ENCODE assay signal across 18 mouse cellular contexts in the genomic region with DNA sequence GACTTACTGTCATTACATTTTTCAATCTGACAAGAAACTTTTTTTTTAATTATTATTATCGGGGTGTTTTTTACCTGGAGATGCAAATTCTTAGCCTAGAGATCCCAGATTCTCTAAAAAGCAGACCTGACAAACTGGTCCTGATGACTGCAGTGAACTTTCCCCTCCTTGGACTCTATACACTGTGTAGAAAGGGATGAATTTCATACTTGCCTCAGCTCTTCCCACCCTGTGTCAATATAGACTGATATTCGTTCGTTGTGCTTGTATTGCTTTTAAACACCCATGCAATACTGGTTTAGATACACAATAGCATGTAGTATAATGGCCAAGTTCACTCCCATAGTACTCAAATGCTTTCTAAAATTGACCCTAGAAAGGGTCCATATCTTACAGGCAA.
DNase-seq lines count a peak whose midpoint lies in the region; ATAC-seq and TF ChIP-seq lines count a peak whose summit lies in the region.
"Had no signal": no experiment of that assay in that cellular context is flagged by ENCODE, and none has a peak within 500 bp of the region (broad histone marks: within the 10 kb centered on the region; RNA-seq: fewer than 3 reads in every experiment).

No protein-coding gene starts in this region.

- H3K36me3 ChIP-seq in intestine, embryonic 16.5 days (ENCODE audit: control insufficient read depth, insufficient read depth, low read length), result no peaks in the 10 kb centered on the region
- H3K36me3 ChIP-seq in intestine, embryonic 15.5 days, result no peaks in the 10 kb centered on the region
- no peaks in the 10 kb centered on the region for H3K36me3 ChIP-seq in stomach, postnatal 0 days (ENCODE audit: control insufficient read depth, insufficient read depth, low read length)
- H3K36me3 ChIP-seq in heart, embryonic 12.5 days, result no peaks in the 10 kb centered on the region
- H3K36me3 ChIP-seq: embryonic facial prominence, embryonic 10.5 days; embryonic facial prominence, embryonic 12.5 days; forebrain, embryonic 15.5 days had no signal

- WGBS in intestine, embryonic 16.5 days, result 76% methylated on average over 3 of the region's 3 CpGs
- 66% methylated on average over 3 of the region's 3 CpGs for WGBS in intestine, embryonic 15.5 days
- 48% methylated on average over 3 of the region's 3 CpGs for WGBS in large intestine, adult 2 months
- 68% methylated on average over 3 of the region's 3 CpGs for WGBS in stomach, postnatal 0 days
- 86% methylated on average over 3 of the region's 3 CpGs for WGBS in heart, embryonic 12.5 days

- no peaks in the 10 kb centered on the region for H3K4me1 ChIP-seq in intestine, embryonic 16.5 days (ENCODE audit: control insufficient read depth, insufficient read depth, low read length)
- H3K4me1 ChIP-seq in intestine, embryonic 15.5 days (replicated peaks), result no peaks in the 10 kb centered on the region
- H3K4me1 ChIP-seq in stomach, postnatal 0 days (replicated peaks; ENCODE audit: control insufficient read depth, insufficient read depth), result no peaks in the 10 kb centered on the region
- no peaks in the 10 kb centered on the region for H3K4me1 ChIP-seq in heart, embryonic 12.5 days (replicated peaks)
- H3K4me1 ChIP-seq: embryonic facial prominence, embryonic 10.5 days; embryonic facial prominence, embryonic 12.5 days; forebrain, embryonic 13.5 days; forebrain, embryonic 15.5 days had no signal

- TF ChIP-seq CTCF in stomach, postnatal 0 days (IDR thresholded peaks at IDR 0.05; ENCODE audit: low read depth), result no peak

- H3K4me3 ChIP-seq in intestine, embryonic 16.5 days (ENCODE audit: low read length), result no peak overlapping the region
- H3K4me3 ChIP-seq in intestine, embryonic 15.5 days (replicated peaks), result no peak overlapping the region
- H3K4me3 ChIP-seq in stomach, postnatal 0 days (ENCODE audit: low read depth, low read length), result no peak overlapping the region
- H3K4me3 ChIP-seq in heart, embryonic 12.5 days, result no peak overlapping the region
- H3K4me3 ChIP-seq: embryonic facial prominence, embryonic 10.5 days; embryonic facial prominence, embryonic 12.5 days; forebrain, embryonic 13.5 days; forebrain, embryonic 15.5 days had no signal

- H3K27me3 ChIP-seq in intestine, embryonic 16.5 days (replicated peaks; ENCODE audit: control insufficient read depth, insufficient read depth, low read length), result no peaks in the 10 kb centered on the region
- no peaks in the 10 kb centered on the region for H3K27me3 ChIP-seq in intestine, embryonic 15.5 days (replicated peaks)
- H3K27me3 ChIP-seq in stomach, postnatal 0 days (ENCODE audit: control insufficient read depth, insufficient read depth, low read length), result no peaks in the 10 kb centered on the region
- no peaks in the 10 kb centered on the region for H3K27me3 ChIP-seq in heart, embryonic 12.5 days (replicated peaks)
- H3K27me3 ChIP-seq: embryonic facial prominence, embryonic 12.5 days; forebrain, embryonic 13.5 days; forebrain, embryonic 15.5 days had no signal

- no peak overlapping the region for H3K4me2 ChIP-seq in intestine, embryonic 16.5 days (ENCODE audit: low read depth, low read length)
- H3K4me2 ChIP-seq in intestine, embryonic 15.5 days (replicated peaks), result no peak overlapping the region
- no peak overlapping the region for H3K4me2 ChIP-seq in stomach, postnatal 0 days (replicated peaks; ENCODE audit: low read depth)
- H3K4me2 ChIP-seq in heart, embryonic 12.5 days, result no peak overlapping the region
- H3K4me2 ChIP-seq: embryonic facial prominence, embryonic 12.5 days; forebrain, embryonic 13.5 days; forebrain, embryonic 15.5 days had no signal

- DNase-seq in large intestine, adult 2 months (ENCODE audit: low read depth, low spot score), result peak; percentile 10
- no peak for DNase-seq in stomach, postnatal 0 days (ENCODE audit: low spot score)
- DNase-seq: adrenal gland, adult 2 months; adrenal gland, postnatal 14 days; adrenal gland, postnatal 36 days; cerebellum, adult 11-12 months; cerebellum, adult 2 months; cerebellum, adult 9-10 months; cerebellum, postnatal 10 days; cerebellum, postnatal 25 days; forebrain, postnatal 0 days had no signal

- H3K9ac ChIP-seq in intestine, embryonic 16.5 days (ENCODE audit: low read depth, low read length), result no peak overlapping the region
- no peak overlapping the region for H3K9ac ChIP-seq in intestine, embryonic 15.5 days
- no peak overlapping the region for H3K9ac ChIP-seq in stomach, postnatal 0 days (ENCODE audit: low read length)
- no peak overlapping the region for H3K9ac ChIP-seq in heart, embryonic 12.5 days
- H3K9ac ChIP-seq: embryonic facial prominence, embryonic 12.5 days; forebrain, embryonic 13.5 days; forebrain, embryonic 15.5 days; forebrain, postnatal 0 days had no signal

- H3K27ac ChIP-seq in intestine, embryonic 16.5 days (ENCODE audit: low read length), result no peak overlapping the region
- H3K27ac ChIP-seq in intestine, embryonic 15.5 days, result no peak overlapping the region
- H3K27ac ChIP-seq in stomach, postnatal 0 days (replicated peaks), result no peak overlapping the region
- H3K27ac ChIP-seq in heart, embryonic 12.5 days (ENCODE audit: poor library complexity, severe bottlenecking), result no peak overlapping the region
- H3K27ac ChIP-seq: embryonic facial prominence, embryonic 10.5 days; embryonic facial prominence, embryonic 12.5 days; forebrain, embryonic 13.5 days; forebrain, embryonic 15.5 days had no signal

- no peaks in the 10 kb centered on the region for H3K9me3 ChIP-seq in intestine, embryonic 16.5 days (ENCODE audit: control insufficient read depth, low read length)
- H3K9me3 ChIP-seq in intestine, embryonic 15.5 days, result no peaks in the 10 kb centered on the region
- H3K9me3 ChIP-seq in stomach, postnatal 0 days (ENCODE audit: control insufficient read depth, low read length), result no peaks in the 10 kb centered on the region
- H3K9me3 ChIP-seq in heart, embryonic 12.5 days (replicated peaks), result no peaks in the 10 kb centered on the region
- H3K9me3 ChIP-seq: embryonic facial prominence, embryonic 10.5 days; embryonic facial prominence, embryonic 12.5 days; forebrain, embryonic 13.5 days; forebrain, embryonic 15.5 days had no signal

- peak; percentile 70 for ATAC-seq in intestine, embryonic 16.5 days
- no peak for ATAC-seq in intestine, embryonic 15.5 days
- ATAC-seq in stomach, postnatal 0 days (ENCODE audit: low FRiP score, low TSS enrichment), result peak; percentile 95
- no peak for ATAC-seq in heart, embryonic 12.5 days (ENCODE audit: insufficient number of reproducible peaks, low FRiP score)
- ATAC-seq: forebrain, embryonic 13.5 days; forebrain, embryonic 15.5 days; forebrain, postnatal 0 days had no signal

- no peak for TF ChIP-seq EP300 in stomach, postnatal 0 days (optimal IDR thresholded peaks at IDR 0.05)

Comparison
In these comparisons a context has a peak if more than half of its experiments do, and no peak if none do; other contexts are left out.
1. ATAC-seq: peak in intestine, embryonic 16.5 days (single experiment) and stomach, postnatal 0 days (single experiment); none in intestine, embryonic 15.5 days (single experiment) and heart, embryonic 12.5 days (single experiment).